Mouse (Mus musculus) midbrain, embryonic 13.5 days (tissue): ENCODE data around the gene Lipa. TPM values are rescaled to one million over a fixed set of nuclear protein-coding genes. Genes with fewer than 3 reads are reported as not detected.

Experiments used
- ATAC-seq: fragments of 200-750 bp; cut with Nextera tagmentation; 2 replicates; pipeline ENCODE4 v1.8.0; 2017; ENCODE audit warnings: mild to moderate bottlenecking, moderate TSS enrichment, moderate library complexity
- H3K27ac ChIP-seq: fragments of 300-500 bp; sonication (generic); 2 replicates; pipeline ENCODE4 v1.5.1; 2015; ENCODE audit warnings: inconsistent platforms, mild to moderate bottlenecking, moderate library complexity
- H3K27me3 ChIP-seq: fragments of 300-500 bp; sonication (generic); 2 replicates; pipeline ENCODE4 v1.6.1; 2015; ENCODE audit warnings: mild to moderate bottlenecking, inconsistent platforms
- H3K36me3 ChIP-seq: fragments of 300-500 bp; sonication (generic); 2 replicates; pipeline ENCODE4 v1.6.1; 2015; ENCODE audit warnings: mild to moderate bottlenecking, inconsistent platforms
- H3K4me1 ChIP-seq: fragments of 300-500 bp; sonication (generic); replicated peaks from 2 replicates; pipeline ENCODE4 v1.6.1; 2015; ENCODE audit warnings: inconsistent platforms
- H3K4me2 ChIP-seq: fragments of 300-500 bp; sonication (generic); replicated peaks from 2 replicates; pipeline ENCODE4 v1.6.1; 2015; ENCODE audit warnings: moderate library complexity, mild to moderate bottlenecking, inconsistent platforms
- H3K4me3 ChIP-seq: fragments of 300-500 bp; sonication (generic); replicated peaks from 2 replicates; pipeline ENCODE4 v1.5.1; 2015; ENCODE audit warnings: mild to moderate bottlenecking, inconsistent platforms
- H3K9ac ChIP-seq: fragments of 300-500 bp; sonication (generic); replicated peaks from 2 replicates; pipeline ENCODE4 v1.6.1; 2015; ENCODE audit warnings: mild to moderate bottlenecking, inconsistent platforms
- H3K9me3 ChIP-seq: fragments of 300-500 bp; sonication (generic); 2 replicates; pipeline ENCODE4 v1.6.1; 2016; ENCODE audit warnings: mild to moderate bottlenecking, inconsistent platforms
- WGBS: fragments of 180-500 bp; shearing (Covaris S2); methylation state at CpG from one replicate; pipeline ENCODE4 v1.1.7; 2015; 5-methylcytosine and 5-hydroxymethylcytosine counted together
- polyA plus RNA-seq: library from polyadenylated mRNA; unstranded; fragments of >200 nt; fragmentation: Nextera tagmentation; extraction: Ambion mirVana; gene quantifications from 2 replicates; pipeline ENCODE4 v1.2.1, GENCODE M21; 2015

The Lipa gene
- polyA plus RNA-seq, 1 experiment from 2014 or later: 21.2 TPM

DNA sequence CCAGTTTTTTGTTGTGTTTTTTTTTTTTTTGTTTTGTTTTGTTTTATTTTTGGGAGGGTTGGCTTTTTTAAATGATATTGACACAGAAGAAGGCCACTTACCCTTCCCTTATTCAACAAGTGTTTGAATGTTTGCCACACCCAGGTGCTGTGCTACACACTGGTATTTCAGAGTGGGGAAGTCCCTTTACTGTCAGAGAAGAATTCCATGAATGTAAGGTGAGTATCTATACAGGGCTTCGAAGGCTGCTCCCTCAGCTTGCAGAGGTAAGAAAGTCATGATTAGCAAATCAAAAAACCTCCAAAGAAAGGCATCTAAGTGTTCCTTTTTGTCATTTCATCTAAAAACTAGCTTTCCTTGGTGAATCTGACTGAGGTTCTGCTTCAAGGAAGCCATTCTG is 78.4 kb downstream of the Lipa start:
- H3K4me1 ChIP-seq: no peaks in the 10 kb centered on the region
- no peaks in the 10 kb centered on the region for H3K9me3 ChIP-seq
- H3K4me2 ChIP-seq: no peak overlapping the region
- H3K9ac ChIP-seq: no peak overlapping the region
- no peaks in the 10 kb centered on the region for H3K36me3 ChIP-seq
- 91% methylated on average over 1 of the region's 1 CpGs for WGBS
- no peak overlapping the region for H3K27ac ChIP-seq
- H3K27me3 ChIP-seq: no peaks in the 10 kb centered on the region
- no peak for ATAC-seq
- H3K4me3 ChIP-seq: no peak overlapping the region

GRCm38 (mm10) chr19:34445410-34446012 is 81.8 kb downstream of the Lipa start:
- no peak for ATAC-seq
- H3K27ac ChIP-seq: no peak overlapping the region
- no peak overlapping the region for H3K4me2 ChIP-seq
- H3K36me3 ChIP-seq: no peaks in the 10 kb centered on the region
- H3K9me3 ChIP-seq: no peaks in the 10 kb centered on the region
- H3K4me3 ChIP-seq: no peak overlapping the region
- 79% methylated on average over 4 of the region's 4 CpGs for WGBS
- H3K9ac ChIP-seq: no peak overlapping the region
- H3K4me1 ChIP-seq: no peaks in the 10 kb centered on the region
- no peaks in the 10 kb centered on the region for H3K27me3 ChIP-seq

- H3K9ac ChIP-seq: no peak overlapping the region
- H3K36me3 ChIP-seq: no peaks in the 10 kb centered on the region
- no peak for ATAC-seq
- H3K4me2 ChIP-seq: no peak overlapping the region
- no peaks in the 10 kb centered on the region for H3K27me3 ChIP-seq
- no peaks in the 10 kb centered on the region for H3K9me3 ChIP-seq
- H3K4me1 ChIP-seq: no peaks in the 10 kb centered on the region
- H3K4me3 ChIP-seq: no peak overlapping the region
- WGBS: 93% methylated on average over 3 of the region's 3 CpGs
- no peak overlapping the region for H3K27ac ChIP-seq
Observed at GRCm38 (mm10) chr19:34444785-34445184, 82.5 kb downstream of the Lipa start.

Other genes with a start within 250 kb of the Lipa start
- gene Fas, start 236.8 kb downstream of the Lipa start, polyA plus RNA-seq: 0.51 and 0.53 TPM in 2 replicates
- 0.15 and 0.19 TPM in 2 replicates for gene Ch25h, start 52.3 kb downstream of the Lipa start, polyA plus RNA-seq
- gene Ifit2, start 23.2 kb upstream of the Lipa start, polyA plus RNA-seq: 3.3 and 5.4 TPM in 2 replicates
- 0.61 and 0.92 TPM in 2 replicates for gene Ifit3, start 56.1 kb upstream of the Lipa start, polyA plus RNA-seq
- gene Ifit1bl1, start 74.5 kb upstream of the Lipa start, polyA plus RNA-seq: 0.35 and 0.48 TPM in 2 replicates
- 0.16 and 0.18 TPM in 2 replicates for gene Ifit3b, start 80.5 kb upstream of the Lipa start, polyA plus RNA-seq
- 0.12 and 0.18 TPM in 2 replicates for gene Ifit1bl2, start 113.3 kb upstream of the Lipa start, polyA plus RNA-seq
- gene Ifit1, start 113.4 kb upstream of the Lipa start, polyA plus RNA-seq: 0.09 and 0.17 TPM in 2 replicates
- 2.1 and 2.3 TPM in 2 replicates for gene Slc16a12, start 219.8 kb upstream of the Lipa start, polyA plus RNA-seq